Mouse (Mus musculus): ENCODE results near the gene Med12l. TPM values are rescaled to one million over a fixed set of nuclear protein-coding genes. Genes with fewer than 3 reads are reported as not detected.

The Med12l gene
- total and polyA plus RNA-seq, 3 experiments: 0.93 to 2.0 (median 1.5) TPM

DNA sequence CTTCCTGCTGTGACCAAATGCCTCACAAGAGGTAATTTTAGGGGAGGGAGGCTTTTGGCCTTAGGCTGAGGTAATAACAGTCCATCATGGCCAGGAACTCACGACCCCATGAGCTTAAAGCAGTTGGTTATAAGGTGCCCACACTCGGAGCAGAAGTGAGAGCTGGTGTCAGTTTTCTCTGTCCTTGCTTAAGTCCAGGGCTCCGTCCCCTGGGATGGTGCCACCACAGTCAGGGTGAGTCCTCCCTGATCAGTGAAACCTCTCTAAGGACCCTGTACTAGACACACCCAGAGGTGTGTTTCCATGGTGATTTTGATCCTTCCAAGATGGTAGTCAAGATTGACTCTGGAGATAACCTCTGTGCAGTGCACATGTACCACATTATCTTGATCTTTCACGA, 25.4 kb downstream of the Med12l start:
- no peak for TF ChIP-seq ELF1 (IDR thresholded peaks at IDR 0.05; ENCODE audit: low read depth, low read length)
- TF ChIP-seq ZKSCAN1 (IDR thresholded peaks at IDR 0.05; ENCODE audit: borderline replicate concordance, low read depth, low read length): no peak
- TF ChIP-seq MEF2A (IDR thresholded peaks at IDR 0.05; ENCODE audit: borderline replicate concordance, low read depth, low read length): no peak
- no peak for TF ChIP-seq POLR2AphosphoS2 (IDR thresholded peaks at IDR 0.05; ENCODE audit: low read depth, low read length)
- TF ChIP-seq GABPA (IDR thresholded peaks at IDR 0.05; ENCODE audit: insufficient replicate concordance, low read depth, low read length): no peak
- TF ChIP-seq SMC3 (IDR thresholded peaks at IDR 0.05; ENCODE audit: low read depth, low read length): no peak
- Histone ChIP-seq H3K27ac (ENCODE audit: insufficient read depth, low read depth) (no peak overlapping the region), H3K9me3 (replicated peaks; ENCODE audit: low read length) (no peaks in the 10 kb centered on the region), H3K79me2 (replicated peaks; ENCODE audit: control insufficient read depth, extremely low read depth, insufficient read depth, poor library complexity, severe bottlenecking) (no peaks in the 10 kb centered on the region), H3K4me3 (replicated peaks in 1 of 3; ENCODE audit: low read depth in 2 of 3, low read length in 2 of 3, poor library complexity in 1 of 3) (no peak overlapping the region), H3K27me3 (replicated peaks) (no peaks in the 10 kb centered on the region), H3K4me1 (ENCODE audit: control insufficient read depth in 1 of 2, insufficient read depth in 2 of 2) (no peaks in the 10 kb centered on the region), H3K4me2 (ENCODE audit: insufficient read depth, low read depth, poor library complexity, severe bottlenecking) (no peak overlapping the region), H3K9ac (ENCODE audit: insufficient read depth, low read depth) (no peak overlapping the region), H3K36me3 (replicated peaks in 1 of 2; ENCODE audit: control insufficient read depth in 1 of 2, insufficient read depth in 1 of 2, low read length in 1 of 2) (no peaks in the 10 kb centered on the region)
- no peak for DNase-seq (ENCODE audit: extremely low read depth)
- dilution Hi-C loops (cut with MboI; ENCODE audit: extremely low pct_ligation_motif_present, extremely low pct_unique_long_range_greater_than_20kb, low sequenced_read_pairs) (no loop called here), in situ Hi-C loops (cut with MboI; ENCODE audit: low pct_ligation_motif_present, low pct_unique_long_range_greater_than_20kb, low sequenced_read_pairs) (no loop called here)

DNA sequence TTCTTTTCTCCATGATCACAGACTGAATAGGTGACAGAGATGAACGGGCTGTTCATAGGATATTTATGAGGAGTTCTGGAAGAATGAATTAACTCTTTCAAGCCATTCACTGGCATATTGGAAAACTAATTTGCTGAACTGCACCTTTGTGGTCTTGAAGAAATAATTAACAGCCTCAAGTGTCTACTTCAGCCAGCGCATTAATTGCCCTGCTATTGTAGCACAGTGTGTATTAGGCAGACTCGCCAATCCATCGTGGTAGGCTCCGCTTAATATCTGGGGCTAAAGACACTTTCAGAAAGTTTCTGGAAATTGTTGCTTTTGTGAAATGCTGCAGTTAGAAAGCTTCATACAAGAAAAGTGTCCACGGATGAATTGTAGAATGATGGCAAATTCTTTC, 35.9 kb downstream of the Med12l start:
- no peaks in the 10 kb centered on the region for H3K36me3 ChIP-seq (replicated peaks in 1 of 2; ENCODE audit: control insufficient read depth in 1 of 2, insufficient read depth in 1 of 2, low read length in 1 of 2)
- TF ChIP-seq ELF1 (IDR thresholded peaks at IDR 0.05; ENCODE audit: low read depth, low read length) (no peak), USF2 (conservative IDR thresholded peaks at IDR 0.05; ENCODE audit: low read depth, low read length) (no peak)
- in situ Hi-C loops (cut with MboI; ENCODE audit: low pct_ligation_motif_present, low pct_unique_long_range_greater_than_20kb, low sequenced_read_pairs): no loop called here

DNA sequence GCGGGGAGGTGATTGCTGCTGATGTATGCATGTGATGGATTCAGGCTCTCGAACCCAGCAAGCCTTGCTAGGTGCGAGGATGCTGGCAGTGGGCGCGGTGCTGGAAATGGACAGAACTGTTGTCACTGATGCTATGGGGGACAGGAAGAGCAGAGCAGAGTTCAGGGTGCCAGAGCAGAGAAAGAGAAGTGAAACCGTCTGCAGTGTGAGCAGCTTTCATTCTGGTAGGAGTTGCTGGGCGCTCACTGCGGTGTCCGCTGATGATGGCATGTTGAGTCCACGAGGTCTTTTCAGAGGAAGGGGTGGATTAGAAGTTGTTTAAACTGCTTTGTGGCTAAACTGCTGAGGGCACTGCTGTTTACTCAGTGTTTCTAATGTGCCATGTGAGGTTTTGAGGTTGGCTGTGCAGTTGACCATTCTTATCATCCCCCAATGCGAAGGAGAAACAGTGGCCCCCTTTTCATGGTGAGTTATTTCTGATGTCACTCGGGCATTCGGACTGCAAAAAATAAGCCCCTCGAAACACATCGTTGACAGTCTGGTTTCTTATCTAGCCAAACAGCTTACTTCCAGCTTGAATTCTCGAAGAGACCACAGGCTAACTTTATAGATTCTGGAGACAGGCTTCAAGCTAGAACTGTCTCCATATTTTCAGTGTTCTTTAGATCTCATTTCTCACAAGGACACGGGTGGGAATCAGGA, 49.4 kb downstream of the Med12l start:
- Histone ChIP-seq H3K79me2 (replicated peaks; ENCODE audit: control insufficient read depth, extremely low read depth, insufficient read depth, poor library complexity, severe bottlenecking) (no peaks in the 10 kb centered on the region), H3K36me3 (replicated peaks in 1 of 2; ENCODE audit: control insufficient read depth in 1 of 2, insufficient read depth in 1 of 2, low read length in 1 of 2) (no peaks in the 10 kb centered on the region), H3K4me2 (ENCODE audit: insufficient read depth, low read depth, poor library complexity, severe bottlenecking) (peak overlapping the region; percentile 75), H3K4me3 (replicated peaks in 1 of 3; ENCODE audit: low read depth in 2 of 3, low read length in 2 of 3, poor library complexity in 1 of 3) (no peak overlapping the region), H3K9me3 (replicated peaks; ENCODE audit: low read length) (no peaks in the 10 kb centered on the region), H3K9ac (ENCODE audit: insufficient read depth, low read depth) (no peak overlapping the region), H3K27me3 (replicated peaks) (no peaks in the 10 kb centered on the region), H3K4me1 (ENCODE audit: control insufficient read depth in 1 of 2, insufficient read depth in 2 of 2) (peaks cover 11 to 26% of the 10 kb centered on the region in 2 experiments), H3K27ac (ENCODE audit: insufficient read depth, low read depth) (no peak overlapping the region)
- dilution Hi-C loops (cut with MboI; ENCODE audit: extremely low pct_ligation_motif_present, extremely low pct_unique_long_range_greater_than_20kb, low sequenced_read_pairs) (no loop called here), in situ Hi-C loops (cut with MboI; ENCODE audit: low pct_ligation_motif_present, low pct_unique_long_range_greater_than_20kb, low sequenced_read_pairs) (loop anchor here (5.0 kb wide), 1 partner anchor 73 kb away; no protein-coding TSS in a partner anchor)
- peak; percentile 61 for DNase-seq (ENCODE audit: extremely low read depth)
- TF ChIP-seq RCOR1 (conservative IDR thresholded peaks at IDR 0.05; ENCODE audit: low read depth, low read length): no peak
- no peak for TF ChIP-seq MAFK (IDR thresholded peaks at IDR 0.05; ENCODE audit: insufficient replicate concordance, low read length)
- TF ChIP-seq KAT2A (IDR thresholded peaks at IDR 0.05; ENCODE audit: insufficient replicate concordance, low read length): no peak
- TF ChIP-seq USF1 (IDR thresholded peaks at IDR 0.05; ENCODE audit: low read depth, low read length): no peak
- TF ChIP-seq ETS1 (conservative IDR thresholded peaks at IDR 0.05; ENCODE audit: low read depth, low read length): no peak
- no peak for TF ChIP-seq ZNF384 (IDR thresholded peaks at IDR 0.05; ENCODE audit: low read depth, low read length)
- TF ChIP-seq NRF1 (IDR thresholded peaks at IDR 0.05; ENCODE audit: low read depth, low read length): no peak
- TF ChIP-seq MXI1 (IDR thresholded peaks at IDR 0.05; ENCODE audit: low read depth, low read length): peak; percentile 55; the same call in 1 of the 2 replicates
- no peak for TF ChIP-seq TCF12 (IDR thresholded peaks at IDR 0.05; ENCODE audit: low read depth, low read length)
- TF ChIP-seq SIN3A (IDR thresholded peaks at IDR 0.05; ENCODE audit: low read length): no peak
- no peak for TF ChIP-seq ZKSCAN1 (IDR thresholded peaks at IDR 0.05; ENCODE audit: borderline replicate concordance, low read depth, low read length)
- no peak for TF ChIP-seq POLR2A (IDR thresholded peaks at IDR 0.05; ENCODE audit: low read depth, low read length)
- peak; percentile 97 for TF ChIP-seq IRF4 (IDR thresholded peaks at IDR 0.05; ENCODE audit: low read depth, low read length)
- no peak for TF ChIP-seq E2F4 (IDR thresholded peaks at IDR 0.05; ENCODE audit: insufficient replicate concordance, low read depth, low read length)
- peak; percentile 49; the same call in 1 of the 2 replicates for TF ChIP-seq MEF2A (IDR thresholded peaks at IDR 0.05; ENCODE audit: borderline replicate concordance, low read depth, low read length)
- no peak for TF ChIP-seq UBTF (IDR thresholded peaks at IDR 0.05; ENCODE audit: low read depth, low read length)
- TF ChIP-seq NELFE (IDR thresholded peaks at IDR 0.05; ENCODE audit: low read depth, low read length): no peak
- peak; percentile 78 for TF ChIP-seq MYC (IDR thresholded peaks at IDR 0.05; ENCODE audit: low read depth, low read length)
- no peak for TF ChIP-seq USF2 (conservative IDR thresholded peaks at IDR 0.05; ENCODE audit: low read depth, low read length)
- TF ChIP-seq CHD2 (IDR thresholded peaks at IDR 0.05; ENCODE audit: low read length): 0 out of 2 replicates have a peak, but pooled peaks have one; percentile 16

More for the DNA sequence above, 35.9 kb downstream of the Med12l start:
- Histone ChIP-seq H3K4me1 (ENCODE audit: control insufficient read depth in 1 of 2, insufficient read depth in 2 of 2) (no peaks in the 10 kb centered on the region), H3K4me3 (replicated peaks in 1 of 3; ENCODE audit: low read depth in 2 of 3, low read length in 2 of 3, poor library complexity in 1 of 3) (no peak overlapping the region), H3K9ac (ENCODE audit: insufficient read depth, low read depth) (no peak overlapping the region), H3K9me3 (replicated peaks; ENCODE audit: low read length) (no peaks in the 10 kb centered on the region), H3K27me3 (replicated peaks) (no peaks in the 10 kb centered on the region), H3K27ac (ENCODE audit: insufficient read depth, low read depth) (no peak overlapping the region), H3K79me2 (replicated peaks; ENCODE audit: control insufficient read depth, extremely low read depth, insufficient read depth, poor library complexity, severe bottlenecking) (no peaks in the 10 kb centered on the region), H3K4me2 (ENCODE audit: insufficient read depth, low read depth, poor library complexity, severe bottlenecking) (no peak overlapping the region)
- dilution Hi-C loops (cut with MboI; ENCODE audit: extremely low pct_ligation_motif_present, extremely low pct_unique_long_range_greater_than_20kb, low sequenced_read_pairs): no loop called here
- no peak for DNase-seq (ENCODE audit: extremely low read depth)
